Mouse (Mus musculus) thymus, adult 2 months (tissue): ENCODE data around the gene Zfp113.

Experiments
- CTCF ChIP-seq: fragments of 200-500 bp; IDR thresholded peaks from 2 replicates; pipeline ENCODE4 v1.5.1; 2012; ENCODE audit warnings: mild to moderate bottlenecking, control low read depth, low read length, moderate library complexity, borderline replicate concordance; ENCODE audit not compliant: control insufficient read depth, poor library complexity, insufficient read depth; ENCODE audit errors: extremely low read depth
- POLR2A ChIP-seq: fragments of 200-500 bp; IDR thresholded peaks from 2 replicates; pipeline ENCODE4 v1.6.1; 2012; ENCODE audit warnings: mild to moderate bottlenecking, low read length, control low read depth, moderate library complexity; ENCODE audit not compliant: control insufficient read depth, poor library complexity, insufficient read depth; ENCODE audit errors: extremely low read depth

- TF ChIP-seq POLR2A (no peak), CTCF (no peak)
Measured at GRCm38 (mm10) chr5:138173217-138173616, 17.7 kb upstream of the Zfp113 start.
